Mouse (Mus musculus) MEL (cell line): ENCODE measurements around the gene Cacng4. TPM values are rescaled to one million over a fixed set of nuclear protein-coding genes. Genes with fewer than 3 reads are reported as not detected.

Experiments used
- DNase-seq: peaks from one replicate; pipeline ENCODE4 v3.0.0; 2011; ENCODE audit warnings: low read depth, low spot score
- H3K27ac ChIP-seq: 2 replicates; pipeline ENCODE4 v1.5.1; 2012; ENCODE audit warnings: low read depth, mild to moderate bottlenecking, control low read depth, low read length, moderate library complexity; ENCODE audit not compliant: control insufficient read depth
- H3K27me3 ChIP-seq, 2 experiments: fragments of 150-350 bp in 1 of 2; sonication (generic) in 1 of 2; 2 replicates each; pipeline ENCODE4 v1.6.1; 2012; ENCODE audit warnings: low read length in 2 of 2, mild to moderate bottlenecking in 2 of 2, improper control_type of control experiment in 1 of 2, moderate library complexity in 1 of 2; ENCODE audit not compliant: insufficient read depth in 2 of 2, control insufficient read depth in 1 of 2
- H3K36me3 ChIP-seq, 2 experiments: 2 replicates each; pipeline ENCODE4 v1.6.1; 2012 to 2014; ENCODE audit warnings: low read length in 2 of 2, improper control_type of control experiment in 1 of 2, inconsistent platforms in 1 of 2, mild to moderate bottlenecking in 1 of 2; ENCODE audit not compliant: insufficient read depth in 2 of 2, control insufficient read depth in 1 of 2
- H3K4me1 ChIP-seq, 2 experiments: fragments of 150-350 bp in 1 of 2; sonication (generic) in 1 of 2; 2 replicates each; pipeline ENCODE4 v1.6.1; 2012; ENCODE audit warnings: low read length in 2 of 2, improper control_type of control experiment in 1 of 2, mild to moderate bottlenecking in 1 of 2; ENCODE audit not compliant: insufficient read depth in 2 of 2, control insufficient read depth in 1 of 2
- H3K4me3 ChIP-seq, 2 experiments: fragments of 150-350 bp in 1 of 2; sonication (generic) in 1 of 2; 2 replicates each; pipeline ENCODE4 v1.5.1; 2012; ENCODE audit warnings: low read depth in 2 of 2, low read length in 2 of 2, mild to moderate bottlenecking in 2 of 2, moderate library complexity in 2 of 2, control low read depth in 1 of 2, improper control_type of control experiment in 1 of 2; ENCODE audit not compliant: control insufficient read depth in 1 of 2, insufficient read depth in 1 of 2
- H3K79me2 ChIP-seq: 2 replicates; pipeline ENCODE4 v1.6.1; 2012; ENCODE audit warnings: mild to moderate bottlenecking, low read length, moderate library complexity; ENCODE audit not compliant: control insufficient read depth, poor library complexity, insufficient read depth
- H3K9ac ChIP-seq: 2 replicates; pipeline ENCODE4 v1.6.1; 2012; ENCODE audit warnings: low read depth, mild to moderate bottlenecking, control low read depth, low read length, moderate library complexity; ENCODE audit not compliant: control insufficient read depth, poor library complexity, severe bottlenecking
- H3K9me3 ChIP-seq: fragments of 150-350 bp; sonication (generic); replicated peaks from 2 replicates; pipeline ENCODE4 v1.6.1; 2012; ENCODE audit warnings: mild to moderate bottlenecking, low read length, improper control_type of control experiment, moderate library complexity; ENCODE audit not compliant: insufficient read depth
- CTCF ChIP-seq, 3 experiments: IDR thresholded peaks in 2 of 3; conservative IDR thresholded peaks in 1 of 3; 2 replicates each; pipeline ENCODE4 v1.5.1; 2011 to 2012; ENCODE audit warnings: low read length in 3 of 3, low read depth in 2 of 3, mild to moderate bottlenecking in 2 of 3, improper control_type of control experiment in 1 of 3, inconsistent platforms in 1 of 3, mixed read lengths in 1 of 3, moderate library complexity in 1 of 3; ENCODE audit not compliant: control insufficient read depth in 1 of 3, insufficient read depth in 1 of 3, poor library complexity in 1 of 3, severe bottlenecking in 1 of 3
- E2F4 ChIP-seq: IDR thresholded peaks from 2 replicates; pipeline ENCODE4 v1.6.1; 2011; ENCODE audit warnings: low read depth, low read length, improper control_type of control experiment, borderline replicate concordance
- EP300 ChIP-seq, 2 experiments: IDR thresholded peaks; 2 replicates each; pipeline ENCODE4 v1.6.1; 2011; ENCODE audit warnings: improper control_type of control experiment in 2 of 2, low read length in 2 of 2, low read depth in 1 of 2, mild to moderate bottlenecking in 1 of 2
- GATA1 ChIP-seq: IDR thresholded peaks from 2 replicates; pipeline ENCODE4 v1.6.1; 2011; ENCODE audit warnings: low read depth, low read length, improper control_type of control experiment
- JUND ChIP-seq: IDR thresholded peaks from 2 replicates; pipeline ENCODE4 v1.6.1; 2011; ENCODE audit warnings: low read depth, mild to moderate bottlenecking, improper control_type of control experiment, low read length
- KAT2A ChIP-seq: conservative IDR thresholded peaks from 2 replicates; pipeline ENCODE4 v1.6.1; 2012; ENCODE audit warnings: low read depth, low read length, improper control_type of control experiment, inconsistent platforms
- MAFK ChIP-seq: IDR thresholded peaks from 2 replicates; pipeline ENCODE4 v1.6.1; 2011; ENCODE audit warnings: low read depth, mild to moderate bottlenecking, low read length, improper control_type of control experiment, borderline replicate concordance
- MXI1 ChIP-seq: IDR thresholded peaks from 2 replicates; pipeline ENCODE4 v1.6.1; 2011; ENCODE audit warnings: mild to moderate bottlenecking, low read depth, low read length, improper control_type of control experiment
- MYC ChIP-seq: IDR thresholded peaks from 2 replicates; pipeline ENCODE4 v1.6.1; 2011; ENCODE audit warnings: low read depth, mild to moderate bottlenecking, low read length, improper control_type of control experiment, moderate library complexity
- NELFE ChIP-seq: IDR thresholded peaks from 2 replicates; pipeline ENCODE4 v1.6.1; 2011; ENCODE audit warnings: low read depth, low read length, improper control_type of control experiment
- POLR2A ChIP-seq, 2 experiments: IDR thresholded peaks; 2 replicates each; pipeline ENCODE4 v1.6.1; 2011 to 2012; ENCODE audit warnings: low read length in 2 of 2, mild to moderate bottlenecking in 2 of 2, control low read depth in 1 of 2, improper control_type of control experiment in 1 of 2, low read depth in 1 of 2, moderate library complexity in 1 of 2; ENCODE audit not compliant: control insufficient read depth in 1 of 2, insufficient read depth in 1 of 2, poor library complexity in 1 of 2
- POLR2AphosphoS5 ChIP-seq: IDR thresholded peaks from 2 replicates; pipeline ENCODE4 v1.6.1; 2012; ENCODE audit warnings: low read depth, borderline replicate concordance, mild to moderate bottlenecking, inconsistent platforms, low read length, moderate library complexity, mixed read lengths
- RAD21 ChIP-seq: IDR thresholded peaks from 2 replicates; pipeline ENCODE4 v1.6.1; 2011; ENCODE audit warnings: mild to moderate bottlenecking, low read depth, low read length, improper control_type of control experiment
- SIN3A ChIP-seq: IDR thresholded peaks from 2 replicates; pipeline ENCODE4 v1.6.1; 2012; ENCODE audit warnings: low read length, improper control_type of control experiment, inconsistent platforms
- SMC3 ChIP-seq: IDR thresholded peaks from 2 replicates; pipeline ENCODE4 v1.6.1; 2011; ENCODE audit warnings: low read depth, low read length, improper control_type of control experiment
- TAL1 ChIP-seq: IDR thresholded peaks from 2 replicates; pipeline ENCODE4 v1.6.1; 2012; ENCODE audit warnings: mild to moderate bottlenecking, inconsistent platforms, low read length, moderate library complexity, mixed read lengths
- UBTF ChIP-seq: IDR thresholded peaks from 2 replicates; pipeline ENCODE4 v1.6.1; 2012; ENCODE audit warnings: low read depth, mild to moderate bottlenecking, inconsistent platforms, low read length, improper control_type of control experiment, moderate library complexity, borderline replicate concordance; ENCODE audit not compliant: insufficient read depth
- USF2 ChIP-seq, 2 experiments: IDR thresholded peaks; 2 replicates each; pipeline ENCODE4 v1.6.1; 2011 to 2012; ENCODE audit warnings: improper control_type of control experiment in 2 of 2, low read length in 2 of 2, borderline replicate concordance in 1 of 2, inconsistent platforms in 1 of 2, low read depth in 1 of 2, mild to moderate bottlenecking in 1 of 2; ENCODE audit not compliant: insufficient read depth in 1 of 2
- ZKSCAN1 ChIP-seq: IDR thresholded peaks from 2 replicates; pipeline ENCODE4 v1.6.1; 2012; ENCODE audit warnings: low read depth, mild to moderate bottlenecking, inconsistent platforms, low read length, improper control_type of control experiment, moderate library complexity
- polyA plus RNA-seq, 2 experiments: library from polyadenylated mRNA; stranded (reverse) in 1 of 2; unstranded in 1 of 2; fragments of >175 nt in 1 of 2; fragments of >200 nt in 1 of 2; gene quantifications; 2 replicates each; pipeline versions ENCODE4 v1.2.1 to v1.2.4; 2012; ENCODE audit warnings: low replicate concordance in 2 of 2, low read depth in 1 of 2; ENCODE audit not compliant: insufficient read length in 2 of 2, insufficient read depth in 1 of 2, missing spikeins in 1 of 2
- total RNA-seq: library from RNA; depleted of rRNA; stranded (reverse); fragments of 300-350 nt; gene quantifications from 2 replicates; pipeline ENCODE4 v1.2.3, GENCODE M21; 2012

Gene Cacng4
- total and polyA plus RNA-seq, 3 experiments = not detected

DNA sequence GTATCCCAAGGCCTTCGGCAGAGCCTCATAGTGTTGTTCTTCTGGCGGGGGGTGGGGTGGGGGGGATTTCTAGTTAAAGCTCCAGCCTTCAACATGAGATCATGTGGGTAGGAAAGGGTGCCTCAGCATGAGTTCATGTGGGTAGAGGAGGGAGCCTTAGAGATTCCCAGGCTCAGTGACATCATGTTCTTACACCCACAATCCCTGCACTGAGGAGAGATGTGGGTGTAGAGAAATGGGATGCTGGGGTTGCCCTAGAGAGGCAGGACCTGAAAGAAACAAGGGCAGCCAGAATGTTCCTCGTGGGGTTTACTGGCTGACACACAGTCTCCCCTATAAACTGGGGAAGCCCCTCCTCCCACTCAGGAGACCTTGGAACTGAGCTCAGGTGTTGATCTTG lies 84.0 kb downstream of the Cacng4 start:
- H3K4me1 ChIP-seq = peaks cover 14 to 21% of the 10 kb centered on the region in 2 experiments

GRCm38 (mm10) chr11:107707897-107708610 lies 86.3 kb downstream of the Cacng4 start:
- H3K4me3 ChIP-seq = no peak overlapping the region
- H3K27me3 ChIP-seq = no peaks in the 10 kb centered on the region; a peak in 1 of 4 replicates
- H3K36me3 ChIP-seq = peaks cover 0 to 14% of the 10 kb centered on the region in 2 experiments; a peak in 2 of 4 replicates
- H3K9ac ChIP-seq = no peak overlapping the region
- H3K27ac ChIP-seq = no peak overlapping the region
- no peak for TF ChIP-seq POLR2AphosphoS5
- H3K9me3 ChIP-seq = no peaks in the 10 kb centered on the region
- no peaks in the 10 kb centered on the region for H3K79me2 ChIP-seq
- H3K4me1 ChIP-seq = peaks cover 8 to 11% of the 10 kb centered on the region in 2 experiments
- no peak for DNase-seq

More for the DNA sequence above, 84.0 kb downstream of the Cacng4 start:
- Histone ChIP-seq H3K27ac (no peak overlapping the region), H3K27me3 (no peaks in the 10 kb centered on the region; a peak in 1 of 4 replicates), H3K79me2 (no peaks in the 10 kb centered on the region), H3K9me3 (no peaks in the 10 kb centered on the region), H3K36me3 (peaks cover 0 to 25% of the 10 kb centered on the region in 2 experiments; a peak in 2 of 4 replicates), H3K9ac (no peak overlapping the region), H3K4me3 (no peak overlapping the region)
- DNase-seq = no peak
- TF ChIP-seq CTCF (IDR thresholded peaks at IDR 0.05 in 2 of 3, conservative IDR thresholded peaks at IDR 0.05 in 1 of 3; ENCODE audit: control insufficient read depth in 1 of 3, insufficient read depth in 1 of 3, low read depth in 2 of 3, low read length in 3 of 3, poor library complexity in 1 of 3, severe bottlenecking in 1 of 3) (no peak), KAT2A (no peak), RAD21 (no peak), GATA1 (no peak), MYC (no peak), MAFK (no peak), USF2 (IDR thresholded peaks at IDR 0.05; ENCODE audit: borderline replicate concordance in 1 of 2, insufficient read depth in 1 of 2, low read depth in 1 of 2, low read length in 2 of 2) (no peak), E2F4 (no peak), NELFE (no peak), JUND (no peak), POLR2A (IDR thresholded peaks at IDR 0.05; ENCODE audit: control insufficient read depth in 1 of 2, insufficient read depth in 1 of 2, low read depth in 1 of 2, low read length in 2 of 2, poor library complexity in 1 of 2) (no peak), SMC3 (no peak), UBTF (no peak), TAL1 (no peak), ZKSCAN1 (no peak), EP300 (IDR thresholded peaks at IDR 0.05; ENCODE audit: low read depth in 1 of 2, low read length in 2 of 2) (no peak), SIN3A (no peak), MXI1 (no peak)
